In the genomic region with DNA sequence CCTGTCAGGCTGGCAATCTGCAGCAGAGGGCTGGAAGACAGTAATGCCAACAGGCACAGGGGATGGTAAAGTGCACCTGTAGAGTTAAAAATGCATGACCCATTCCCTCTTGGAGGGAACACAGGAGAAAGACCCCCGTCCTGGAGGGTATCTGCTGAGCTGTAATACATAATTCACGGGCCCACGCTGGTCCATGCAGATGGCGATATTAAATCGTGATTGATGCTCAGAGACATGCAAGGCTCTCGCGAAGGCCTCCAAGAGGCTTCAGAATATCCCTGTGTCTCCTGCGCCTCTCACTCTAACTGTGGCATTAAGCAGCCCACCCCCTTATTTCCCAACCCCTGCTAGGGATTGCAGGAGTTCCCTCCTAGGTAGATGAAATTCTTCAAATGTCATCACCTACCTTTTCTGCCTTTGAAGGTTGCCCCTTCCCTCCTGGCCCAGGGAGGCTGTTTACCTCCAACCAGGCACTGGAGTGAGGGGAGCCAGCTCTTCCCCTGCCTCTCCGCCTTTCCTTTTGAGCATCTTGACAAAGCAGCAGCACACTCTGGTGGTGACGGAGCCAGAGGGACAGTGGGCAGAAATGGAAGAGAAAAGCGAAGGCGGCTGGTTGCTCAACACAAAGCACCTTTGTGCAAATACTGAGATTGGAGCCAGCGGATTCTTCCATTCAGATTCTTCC, we compare ENCODE assay signal across 10 mouse cellular contexts. TPM values are rescaled to one million over a fixed set of nuclear protein-coding genes. Genes with fewer than 3 reads are reported as not detected.
A peak's percentile ranks its signal among the peaks of the same experiment; 100 is the strongest.
DNase-seq lines count a peak whose midpoint lies in the region; ATAC-seq and TF ChIP-seq lines count a peak whose summit lies in the region.
"Had no signal": no experiment of that assay in that cellular context is flagged by ENCODE, and none has a peak within 500 bp of the region (broad histone marks: within the 10 kb centered on the region; RNA-seq: fewer than 3 reads in every experiment).

No protein-coding gene starts in this region.

- H3K9ac ChIP-seq in midbrain, embryonic 11.5 days (ENCODE audit: low read length): no peak overlapping the region
- H3K9ac ChIP-seq: limb, embryonic 15.5 days; stomach, embryonic 15.5 days had no signal

- H3K36me3 ChIP-seq in midbrain, embryonic 10.5 days: peaks cover 10% of the 10 kb centered on the region
- no peaks in the 10 kb centered on the region for H3K36me3 ChIP-seq in midbrain, embryonic 11.5 days (ENCODE audit: control insufficient read depth, insufficient read depth, low read length)
- H3K36me3 ChIP-seq: stomach, embryonic 15.5 days had no signal

- no peak overlapping the region for H3K4me3 ChIP-seq in midbrain, embryonic 10.5 days
- no peak overlapping the region for H3K4me3 ChIP-seq in midbrain, embryonic 11.5 days (ENCODE audit: low read depth, low read length)
- peak overlapping the region; percentile 11; the same call in 1 of the 2 replicates for H3K4me3 ChIP-seq in left cerebral cortex, adult 2 months
- H3K4me3 ChIP-seq: limb, embryonic 15.5 days; stomach, embryonic 15.5 days had no signal

- 62% methylated on average over 13 of the region's 13 CpGs for WGBS in midbrain, embryonic 10.5 days
- WGBS in midbrain, embryonic 11.5 days: 54% methylated on average over 13 of the region's 13 CpGs

- H3K9me3 ChIP-seq in midbrain, embryonic 10.5 days (replicated peaks): 0 out of 2 replicates have a peak, but pooled peaks cover 3% of the 10 kb centered on the region
- H3K9me3 ChIP-seq in midbrain, embryonic 11.5 days (ENCODE audit: control insufficient read depth, low read length): no peaks in the 10 kb centered on the region; the same call in 1 of the 2 replicates
- H3K9me3 ChIP-seq: limb, embryonic 15.5 days; stomach, embryonic 15.5 days had no signal

- peak; percentile 49 for TF ChIP-seq CTCF in left cerebral cortex, adult 2 months (IDR thresholded peaks at IDR 0.05)

- peaks cover 38% of the 10 kb centered on the region for H3K4me1 ChIP-seq in midbrain, embryonic 10.5 days
- no peaks in the 10 kb centered on the region; the same call in 1 of the 2 replicates for H3K4me1 ChIP-seq in midbrain, embryonic 11.5 days (ENCODE audit: control insufficient read depth, insufficient read depth, low read length)

- no peak for ATAC-seq in midbrain, embryonic 11.5 days (ENCODE audit: low FRiP score)

- H3K4me2 ChIP-seq in midbrain, embryonic 11.5 days: no peak overlapping the region
- H3K4me2 ChIP-seq: limb, embryonic 15.5 days; stomach, embryonic 15.5 days had no signal

- no peak overlapping the region for H3K27ac ChIP-seq in midbrain, embryonic 10.5 days (replicated peaks)
- no peak overlapping the region for H3K27ac ChIP-seq in midbrain, embryonic 11.5 days (ENCODE audit: low read depth, low read length)
- H3K27ac ChIP-seq in left cerebral cortex, adult 2 months: peak overlapping the region; percentile 48
- H3K27ac ChIP-seq: limb, embryonic 15.5 days; stomach, embryonic 15.5 days had no signal

- intact Hi-C loops in left cerebral cortex, adult 2 months (cut with DNase I): no loop called here

- DNase-seq in adrenal gland, adult (ENCODE audit: inconsistent age in 2 of 2, low spot score in 1 of 2): peak; percentile 14 to 48
- no peak for DNase-seq in adrenal gland, postnatal 10 days
- DNase-seq in midbrain, embryonic 10.5 days (ENCODE audit: low spot score): peak; percentile 38
- DNase-seq in midbrain, embryonic 11.5 days (ENCODE audit: low spot score, missing footprints): no peak
- DNase-seq in left cerebral cortex, adult 2 months (ENCODE audit: extremely low spot score in 1 of 2, low spot score in 2 of 2): peak; percentile 44 to 63
- DNase-seq in right cerebral cortex, postnatal 25 days: peak; percentile 49
- no peak for DNase-seq in kidney, postnatal 4 days
- DNase-seq in gastrocnemius, adult 18-20 months (ENCODE audit: low spot score): no peak

- H3K27me3 ChIP-seq in midbrain, embryonic 10.5 days (ENCODE audit: low read depth, poor library complexity, severe bottlenecking): peaks cover 32% of the 10 kb centered on the region
- no peaks in the 10 kb centered on the region for H3K27me3 ChIP-seq in midbrain, embryonic 11.5 days (ENCODE audit: control insufficient read depth, insufficient read depth, low read length)
- H3K27me3 ChIP-seq: limb, embryonic 15.5 days; stomach, embryonic 15.5 days had no signal

RNA-seq across cellular contexts. Expression of gene Nrp2, which starts 14.6 kb away (rescaled TPM):
- total RNA-seq in adrenal gland, postnatal 10 days (2021): 10 to 100 TPM; 43.2 to 58.5 TPM
- 10.7 and 13.2 TPM in 2 replicates for polyA plus RNA-seq in midbrain, embryonic 10.5 days (2016; fragmentation: Nextera tagmentation; extraction: Ambion mirVana)
- 12.5 and 13.3 TPM in 2 replicates for polyA plus RNA-seq in midbrain, embryonic 11.5 days (2014; fragmentation: Nextera tagmentation; extraction: Ambion mirVana)
- 10 to 100 TPM; 32.8 to 34.7 TPM for total RNA-seq in left cerebral cortex, adult 2 months (2021)
- total RNA-seq in gastrocnemius, adult 18-20 months (2021): 1 to 10 TPM; 3.7 to 8.0 TPM

Comparison
In these comparisons a context has a peak if more than half of its experiments do, and no peak if none do; other contexts are left out.
1. DNase-seq: peak in adrenal gland, adult (2 of 2), midbrain, embryonic 10.5 days (single experiment), left cerebral cortex, adult 2 months (2 of 2) and right cerebral cortex, postnatal 25 days (single experiment); none in adrenal gland, postnatal 10 days (single experiment), midbrain, embryonic 11.5 days (single experiment), kidney, postnatal 4 days (0 of 2) and gastrocnemius, adult 18-20 months (single experiment).